In the genomic region with DNA sequence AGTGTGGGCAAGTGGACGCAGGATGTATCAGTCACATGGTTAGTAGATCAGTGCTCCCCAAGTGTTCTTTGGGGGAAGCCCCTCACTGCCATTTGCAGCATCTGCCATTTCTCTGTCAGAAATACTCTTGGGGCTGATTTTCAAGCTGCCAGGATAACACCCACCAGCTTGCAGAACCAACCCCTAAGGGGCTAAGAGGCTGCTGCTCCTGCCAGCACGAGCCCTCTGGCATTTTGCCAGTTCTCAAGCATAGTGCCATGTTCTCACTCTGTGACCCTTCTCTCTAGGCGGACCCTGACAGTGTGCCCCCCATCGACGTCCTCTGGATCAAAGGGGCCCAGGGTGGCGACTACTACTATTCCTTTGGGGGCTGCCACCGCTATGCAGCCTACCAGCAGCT, we compare ENCODE assay signal across 16 mouse cellular contexts. TPM values are rescaled to one million over a fixed set of nuclear protein-coding genes. Genes with fewer than 3 reads are reported as not detected.
"Had no signal": no experiment of that assay in that cellular context is flagged by ENCODE, and none has a peak within 500 bp of the region (broad histone marks: within the 10 kb centered on the region; RNA-seq: fewer than 3 reads in every experiment).

No protein-coding gene starts in this region.

- H3K9me3 ChIP-seq: kidney, embryonic 15.5 days; limb, embryonic 13.5 days; midbrain, embryonic 10.5 days had no signal

- ATAC-seq: midbrain, embryonic 16.5 days had no signal

- H3K4me3 ChIP-seq: kidney, embryonic 15.5 days; limb, embryonic 13.5 days; midbrain, embryonic 10.5 days had no signal

- H3K9ac ChIP-seq: kidney, embryonic 15.5 days; limb, embryonic 13.5 days; liver, embryonic 14.5 days had no signal

- H3K27me3 ChIP-seq: limb, embryonic 13.5 days had no signal

- H3K36me3 ChIP-seq: kidney, embryonic 15.5 days had no signal

- H3K4me2 ChIP-seq: kidney, embryonic 15.5 days; limb, embryonic 13.5 days had no signal

- DNase-seq: kidney, adult 2 months; kidney, postnatal 14 days; left cerebral cortex, postnatal 4 days; lung, adult 18-20 months; right cerebral cortex, postnatal 14 days; thymus, adult 2 months; thymus, postnatal 25 days had no signal

- H3K27ac ChIP-seq: kidney, embryonic 15.5 days; limb, embryonic 13.5 days; liver, embryonic 14.5 days; midbrain, embryonic 10.5 days; stomach, postnatal 0 days had no signal

RNA-seq across cellular contexts. Expression of a gene that starts 27.4 kb away (rescaled TPM):
- total RNA-seq: liver, adult 2 months had no signal
- polyA plus RNA-seq: kidney, adult 2 months; large intestine, adult 2 months; limb, embryonic 13.5 days; liver, adult 2 months; lung, embryonic 16.5 days; stomach, postnatal 0 days had no signal

RNA-seq across cellular contexts. Expression of a gene that starts 34.7 kb away (rescaled TPM):
- total RNA-seq: liver, adult 2 months had no signal
- polyA plus RNA-seq: liver, adult 2 months had no signal
